Mouse (Mus musculus): Measurements from ENCODE around the gene Mybbp1a. TPM values are rescaled to one million over a fixed set of nuclear protein-coding genes. Genes with fewer than 3 reads are reported as not detected.

Mybbp1a gene
- polyA plus RNA-seq, 1 experiment: 25.0 TPM

GRCm38 (mm10) chr11:72458502-72458901 is 17.3 kb downstream of the Mybbp1a start:
- TF ChIP-seq CTCF (IDR thresholded peaks at IDR 0.05; ENCODE audit: extremely low read depth, insufficient read length, insufficient replicate concordance, low read depth, low read length) (no peak), POLR2A (IDR thresholded peaks at IDR 0.05; ENCODE audit: low read depth, low read length) (no peak)
- Histone ChIP-seq H3K36me3 (ENCODE audit: control insufficient read depth, insufficient read depth, low read length) (peaks cover 7% of the 10 kb centered on the region), H3K27me3 (ENCODE audit: control insufficient read depth, insufficient read depth, low read length) (no peaks in the 10 kb centered on the region), H3K4me1 (ENCODE audit: control insufficient read depth, insufficient read depth, insufficient read length, low read length) (0 out of 2 replicates have a peak, but pooled peaks cover 5% of the 10 kb centered on the region), H3K4me3 (ENCODE audit: low read depth, low read length) (peak overlapping the region; percentile 16; the same call in 1 of the 2 replicates), H3K27ac (ENCODE audit: insufficient read depth, low read depth, low read length) (peak overlapping the region; percentile 17; the same call in 1 of the 2 replicates)
- 67% methylated on average over 3 of the region's 3 CpGs for WGBS

GRCm38 (mm10) chr11:72461500-72461981 is 20.4 kb downstream of the Mybbp1a start:
- 32% methylated on average over 5 of the region's 5 CpGs for WGBS
- Histone ChIP-seq H3K27me3 (ENCODE audit: control insufficient read depth, insufficient read depth, low read length) (no peaks in the 10 kb centered on the region), H3K27ac (ENCODE audit: insufficient read depth, low read depth, low read length) (no peak overlapping the region; the same call in 1 of the 2 replicates), H3K4me1 (ENCODE audit: control insufficient read depth, insufficient read depth, insufficient read length, low read length) (peaks cover 12% of the 10 kb centered on the region; the same call in 1 of the 2 replicates), H3K4me3 (ENCODE audit: low read depth, low read length) (no peak overlapping the region), H3K36me3 (ENCODE audit: control insufficient read depth, insufficient read depth, low read length) (peaks cover 3% of the 10 kb centered on the region)
- TF ChIP-seq POLR2A (IDR thresholded peaks at IDR 0.05; ENCODE audit: low read depth, low read length) (no peak), CTCF (IDR thresholded peaks at IDR 0.05; ENCODE audit: extremely low read depth, insufficient read length, insufficient replicate concordance, low read depth, low read length) (no peak)

DNA sequence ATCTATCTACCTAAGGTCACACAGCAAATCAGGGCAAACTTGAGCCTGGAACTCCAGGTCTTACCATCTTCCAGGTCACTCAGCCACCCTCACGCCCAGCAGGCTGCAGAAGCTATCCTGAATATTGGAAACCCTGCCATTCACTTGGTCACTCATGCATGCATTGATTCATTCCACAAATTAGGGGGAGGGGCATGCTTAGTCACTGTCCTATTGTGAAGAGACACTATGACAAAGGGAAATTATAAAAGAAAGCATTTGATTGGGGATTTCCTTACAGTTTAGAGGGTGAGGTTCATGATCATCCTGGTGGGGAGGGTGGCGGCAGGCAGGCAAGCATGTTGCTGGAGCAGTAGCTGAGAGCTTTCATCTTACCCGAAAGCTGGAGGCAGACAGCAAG is 23.7 kb downstream of the Mybbp1a start:
- Histone ChIP-seq H3K27ac (ENCODE audit: insufficient read depth, low read depth, low read length) (no peak overlapping the region), H3K36me3 (ENCODE audit: control insufficient read depth, insufficient read depth, low read length) (peaks cover 2% of the 10 kb centered on the region; the same call in 1 of the 2 replicates), H3K27me3 (ENCODE audit: control insufficient read depth, insufficient read depth, low read length) (no peaks in the 10 kb centered on the region), H3K4me3 (ENCODE audit: low read depth, low read length) (no peak overlapping the region), H3K4me1 (ENCODE audit: control insufficient read depth, insufficient read depth, insufficient read length, low read length) (peaks cover 36% of the 10 kb centered on the region)
- TF ChIP-seq CTCF (IDR thresholded peaks at IDR 0.05; ENCODE audit: extremely low read depth, insufficient read length, insufficient replicate concordance, low read depth, low read length): no peak
- no peak for TF ChIP-seq POLR2A (IDR thresholded peaks at IDR 0.05; ENCODE audit: low read depth, low read length)
- WGBS: 84% methylated on average over 3 of the region's 3 CpGs

DNA sequence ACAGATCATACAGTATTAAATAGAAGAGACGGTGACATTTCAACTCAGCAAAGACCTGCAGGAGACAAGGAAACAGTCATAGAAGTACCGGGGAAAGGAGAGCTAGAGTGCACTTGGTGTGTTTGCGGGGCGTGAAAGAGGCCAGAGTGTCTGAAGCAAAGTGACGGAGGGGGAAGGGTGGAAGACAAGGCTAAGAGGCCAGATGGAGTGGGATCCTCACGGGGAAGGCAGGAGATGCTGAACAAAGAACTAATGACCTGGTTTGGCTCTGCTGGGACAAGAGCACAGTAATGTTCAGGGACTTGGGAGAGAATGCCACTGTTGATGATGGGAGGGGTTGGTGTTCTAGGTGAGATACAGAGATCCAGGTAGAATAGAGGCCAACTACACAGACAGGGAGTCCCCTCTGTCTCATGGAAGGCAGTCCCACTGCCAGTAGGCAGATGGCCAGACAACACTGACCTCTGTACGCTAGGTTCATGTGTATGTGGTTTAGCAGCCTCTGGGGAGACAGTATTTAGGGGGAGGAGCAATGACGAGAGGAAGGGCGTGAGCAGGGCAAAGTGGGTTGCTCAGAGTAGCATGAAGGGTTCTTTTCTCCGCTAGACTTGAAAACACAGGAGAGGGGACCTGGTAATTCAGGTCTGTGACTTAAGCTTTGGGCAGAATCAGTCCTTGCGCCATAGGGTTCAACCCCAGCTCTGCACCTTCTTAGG is 25.0 kb downstream of the Mybbp1a start:
- peak overlapping the region; percentile 68 for H3K27ac ChIP-seq (ENCODE audit: insufficient read depth, low read depth, low read length)
- H3K4me3 ChIP-seq (ENCODE audit: low read depth, low read length): no peak overlapping the region
- no peaks in the 10 kb centered on the region; the same call in 1 of the 2 replicates for H3K36me3 ChIP-seq (ENCODE audit: control insufficient read depth, insufficient read depth, low read length)
- 37% methylated on average over 11 of the region's 11 CpGs for WGBS
- TF ChIP-seq CTCF (IDR thresholded peaks at IDR 0.05; ENCODE audit: extremely low read depth, insufficient read length, insufficient replicate concordance, low read depth, low read length) (no peak), POLR2A (IDR thresholded peaks at IDR 0.05; ENCODE audit: low read depth, low read length) (no peak)
- H3K27me3 ChIP-seq (ENCODE audit: control insufficient read depth, insufficient read depth, low read length): no peaks in the 10 kb centered on the region
- peaks cover 40% of the 10 kb centered on the region for H3K4me1 ChIP-seq (ENCODE audit: control insufficient read depth, insufficient read depth, insufficient read length, low read length)

- no peak for TF ChIP-seq CTCF (IDR thresholded peaks at IDR 0.05; ENCODE audit: extremely low read depth, insufficient read length, insufficient replicate concordance, low read depth, low read length)
- no peak for TF ChIP-seq POLR2A (IDR thresholded peaks at IDR 0.05; ENCODE audit: low read depth, low read length)
- H3K4me3 ChIP-seq (ENCODE audit: low read depth, low read length): no peak overlapping the region
- H3K36me3 ChIP-seq (ENCODE audit: control insufficient read depth, insufficient read depth, low read length): no peaks in the 10 kb centered on the region; the same call in 1 of the 2 replicates
- peaks cover 38% of the 10 kb centered on the region for H3K4me1 ChIP-seq (ENCODE audit: control insufficient read depth, insufficient read depth, insufficient read length, low read length)
- 3% methylated on average over 11 of the region's 11 CpGs for WGBS
- peak overlapping the region; percentile 68 for H3K27ac ChIP-seq (ENCODE audit: insufficient read depth, low read depth, low read length)
- no peaks in the 10 kb centered on the region for H3K27me3 ChIP-seq (ENCODE audit: control insufficient read depth, insufficient read depth, low read length)
These were observed 25.7 kb downstream of the Mybbp1a start for GRCm38 (mm10) chr11:72466694-72467507.

- no peaks in the 10 kb centered on the region for H3K27me3 ChIP-seq (ENCODE audit: control insufficient read depth, insufficient read depth, low read length)
- TF ChIP-seq CTCF (IDR thresholded peaks at IDR 0.05; ENCODE audit: extremely low read depth, insufficient read length, insufficient replicate concordance, low read depth, low read length) (no peak), POLR2A (IDR thresholded peaks at IDR 0.05; ENCODE audit: low read depth, low read length) (no peak)
- H3K4me3 ChIP-seq (ENCODE audit: low read depth, low read length): no peak overlapping the region
- 68% methylated on average over 5 of the region's 5 CpGs for WGBS
- peak overlapping the region; percentile 44; the same call in 1 of the 2 replicates for H3K27ac ChIP-seq (ENCODE audit: insufficient read depth, low read depth, low read length)
- H3K4me1 ChIP-seq (ENCODE audit: control insufficient read depth, insufficient read depth, insufficient read length, low read length): peaks cover 41% of the 10 kb centered on the region
- no peaks in the 10 kb centered on the region; the same call in 1 of the 2 replicates for H3K36me3 ChIP-seq (ENCODE audit: control insufficient read depth, insufficient read depth, low read length)
These were observed 27.4 kb downstream of the Mybbp1a start for GRCm38 (mm10) chr11:72468525-72468924.
